31 mouse cellular contexts compared by ENCODE assay signal in the genomic region with DNA sequence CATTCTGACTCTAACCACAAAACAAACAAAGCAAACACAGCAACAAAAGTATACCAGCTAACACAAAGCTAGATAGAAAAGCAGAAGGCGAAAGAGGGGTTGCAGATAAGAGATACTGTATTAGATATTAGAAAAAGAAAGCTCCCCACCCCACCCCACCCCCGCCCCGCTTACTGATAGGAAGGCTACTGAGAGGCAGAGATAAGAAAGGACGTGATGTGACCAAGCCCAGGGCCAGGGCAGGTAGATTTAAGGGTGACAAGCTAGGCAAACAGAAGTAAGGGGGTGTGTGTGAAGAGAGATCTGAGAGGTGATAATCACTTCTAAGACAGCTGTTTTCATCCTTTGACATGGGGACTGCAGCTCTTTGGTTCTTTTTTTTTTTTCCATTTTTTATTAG. TPM values are rescaled to one million over a fixed set of nuclear protein-coding genes. Genes with fewer than 3 reads are reported as not detected.
"Had no signal": no experiment of that assay in that cellular context is flagged by ENCODE, and none has a peak within 500 bp of the region (broad histone marks: within the 10 kb centered on the region; RNA-seq: fewer than 3 reads in every experiment).

No protein-coding gene starts in this region.

- H3K9ac ChIP-seq: kidney, embryonic 15.5 days; limb, embryonic 12.5 days; limb, embryonic 15.5 days; lung, embryonic 14.5 days; midbrain, embryonic 13.5 days; neural tube, embryonic 13.5 days had no signal

- H3K4me2 ChIP-seq: kidney, embryonic 15.5 days; limb, embryonic 12.5 days; limb, embryonic 15.5 days; lung, embryonic 14.5 days; midbrain, embryonic 13.5 days; neural tube, embryonic 13.5 days had no signal

- H3K36me3 ChIP-seq: kidney, embryonic 15.5 days; limb, embryonic 12.5 days; limb, embryonic 15.5 days; midbrain, embryonic 10.5 days; midbrain, embryonic 13.5 days; neural tube, embryonic 13.5 days had no signal

- H3K9me3 ChIP-seq: kidney, embryonic 15.5 days; limb, embryonic 12.5 days; limb, embryonic 15.5 days; midbrain, embryonic 10.5 days; midbrain, embryonic 13.5 days; neural tube, embryonic 13.5 days had no signal

- H3K27ac ChIP-seq: kidney, embryonic 15.5 days; limb, embryonic 12.5 days; limb, embryonic 15.5 days; macrophage; midbrain, embryonic 10.5 days; midbrain, embryonic 13.5 days; neural tube, embryonic 13.5 days had no signal

- H3K4me1 ChIP-seq: kidney, embryonic 15.5 days; limb, embryonic 12.5 days; limb, embryonic 15.5 days; midbrain, embryonic 10.5 days; midbrain, embryonic 13.5 days; neural tube, embryonic 13.5 days had no signal

- ATAC-seq: intestine, postnatal 0 days; lung, postnatal 0 days; midbrain, embryonic 13.5 days; midbrain, embryonic 16.5 days had no signal

- H3K27me3 ChIP-seq: kidney, embryonic 15.5 days; limb, embryonic 12.5 days; limb, embryonic 15.5 days; midbrain, embryonic 13.5 days; neural tube, embryonic 13.5 days had no signal

- DNase-seq: kidney, adult 2 months; kidney, postnatal 10 days; kidney, postnatal 4 days; left cerebral cortex, postnatal 4 days; lung, embryonic 14.5 days; thymus, adult 18-20 months; thymus, postnatal 36 days had no signal

- H3K4me3 ChIP-seq: kidney, embryonic 15.5 days; limb, embryonic 12.5 days; limb, embryonic 15.5 days; midbrain, embryonic 10.5 days; midbrain, embryonic 13.5 days; myocyte; neural tube, embryonic 13.5 days had no signal

RNA-seq across cellular contexts. Expression of a gene that starts 3.0 kb away (rescaled TPM):
- total RNA-seq: layer of hippocampus, adult 18-20 months; layer of hippocampus, postnatal 14 days; left cerebral cortex, adult 8-10 months; left cerebral cortex, postnatal 14 days; left cerebral cortex, postnatal 4 days; neutrophil, adult 5-6 weeks had no signal
- polyA plus RNA-seq: intestine, embryonic 14.5 days; intestine, postnatal 0 days; kidney, adult 2 months; limb, embryonic 12.5 days; lung, embryonic 14.5 days; macrophage; midbrain, embryonic 10.5 days; midbrain, embryonic 13.5 days; midbrain, embryonic 16.5 days; myocyte; neural tube, embryonic 13.5 days; small intestine, adult 2 months; spleen, adult 2 months; testis, adult 2 months; urinary bladder, adult 2 months had no signal

RNA-seq across cellular contexts. Expression of a gene that starts 32.8 kb away (rescaled TPM):
- total RNA-seq: layer of hippocampus, adult 18-20 months; layer of hippocampus, postnatal 14 days; left cerebral cortex, adult 8-10 months had no signal
- polyA plus RNA-seq: intestine, embryonic 14.5 days; intestine, postnatal 0 days; kidney, adult 2 months; kidney, embryonic 15.5 days; limb, embryonic 12.5 days; limb, embryonic 15.5 days; lung, embryonic 14.5 days; lung, postnatal 0 days; macrophage; midbrain, embryonic 10.5 days; midbrain, embryonic 13.5 days; myocyte; neural tube, embryonic 13.5 days; small intestine, adult 2 months; spleen, adult 2 months; stomach, embryonic 16.5 days had no signal

RNA-seq across cellular contexts. Expression of a gene that starts 48.1 kb away (rescaled TPM):
- total RNA-seq: layer of hippocampus, postnatal 14 days; megakaryocyte, adult 5-6 weeks; monocyte, adult 5-6 weeks; neutrophil, adult 5-6 weeks had no signal
- polyA plus RNA-seq: intestine, embryonic 14.5 days; kidney, adult 2 months; limb, embryonic 12.5 days; lung, embryonic 14.5 days; macrophage; midbrain, embryonic 10.5 days; midbrain, embryonic 13.5 days; midbrain, embryonic 16.5 days; myocyte; neural tube, embryonic 13.5 days; spleen, adult 2 months; urinary bladder, adult 2 months had no signal
